Mouse (Mus musculus) lung, postnatal 0 days (tissue): ENCODE data around the gene Sept5. TPM values are rescaled to one million over a fixed set of nuclear protein-coding genes. Genes with fewer than 3 reads are reported as not detected.

Experiments used
- ATAC-seq: fragments of 200-750 bp; cut with Nextera tagmentation; 2 replicates; pipeline ENCODE4 v1.8.0; 2017; ENCODE audit warnings: moderate library complexity
- DNase-seq: peaks from one replicate; pipeline ENCODE4 v3.0.0-alpha.2; 2016; ENCODE audit warnings: low spot score
- H3K27ac ChIP-seq: fragments of 300-500 bp; sonication (generic); 2 replicates; pipeline ENCODE4 v1.5.1; 2014; ENCODE audit warnings: antibody characterized with exemption, mild to moderate bottlenecking, low read length, mixed read lengths
- H3K27me3 ChIP-seq: fragments of 300-500 bp; sonication (generic); replicated peaks from 2 replicates; pipeline ENCODE4 v1.6.1; 2014; ENCODE audit warnings: low read length, mixed read lengths; ENCODE audit not compliant: insufficient read depth
- H3K36me3 ChIP-seq: fragments of 300-500 bp; sonication (generic); 2 replicates; pipeline ENCODE4 v1.6.1; 2014; ENCODE audit warnings: low read length, mixed read lengths; ENCODE audit not compliant: insufficient read depth
- H3K4me1 ChIP-seq: fragments of 300-500 bp; sonication (generic); 2 replicates; pipeline ENCODE4 v1.6.1; 2014; ENCODE audit warnings: antibody characterized with exemption, low read depth, low read length, mixed read lengths; ENCODE audit not compliant: insufficient read depth
- H3K4me2 ChIP-seq: fragments of 300-500 bp; sonication (generic); replicated peaks from 2 replicates; pipeline ENCODE4 v1.6.1; 2014; ENCODE audit warnings: low read depth, mild to moderate bottlenecking, low read length, moderate library complexity, mixed read lengths
- H3K4me3 ChIP-seq: fragments of 300-500 bp; sonication (generic); 2 replicates; pipeline ENCODE4 v1.5.1; 2014; ENCODE audit warnings: low read depth, low read length
- H3K9ac ChIP-seq: fragments of 300-500 bp; sonication (generic); replicated peaks from 2 replicates; pipeline ENCODE4 v1.6.1; 2014; ENCODE audit warnings: low read depth, mild to moderate bottlenecking
- H3K9me3 ChIP-seq: fragments of 300-500 bp; sonication (generic); 2 replicates; pipeline ENCODE4 v1.6.1; 2016; ENCODE audit warnings: low read length, mixed read lengths
- CTCF ChIP-seq: IDR thresholded peaks from 2 replicates; pipeline ENCODE4 v1.5.1; 2016; ENCODE audit warnings: antibody characterized with exemption, mild to moderate bottlenecking
- EP300 ChIP-seq: IDR thresholded peaks from 2 replicates; pipeline ENCODE4 v1.6.1; 2016; ENCODE audit warnings: antibody characterized with exemption, mild to moderate bottlenecking, control low read depth
- WGBS: fragments of 180-500 bp; shearing (Covaris S2); extraction: QIAGEN DNeasy Blood & Tissue Kit; methylation state at CpG from one replicate; pipeline ENCODE4 v1.1.7; 2014; 5-methylcytosine and 5-hydroxymethylcytosine counted together
- polyA plus RNA-seq: library from polyadenylated mRNA; unstranded; fragments of >200 nt; fragmentation: Nextera tagmentation; extraction: Ambion mirVana; gene quantifications from 2 replicates; pipeline ENCODE4 v1.2.1, GENCODE M21; 2015

The Sept5 gene
- polyA plus RNA-seq, 1 experiment from 2014 or later: 8.5 TPM

DNA sequence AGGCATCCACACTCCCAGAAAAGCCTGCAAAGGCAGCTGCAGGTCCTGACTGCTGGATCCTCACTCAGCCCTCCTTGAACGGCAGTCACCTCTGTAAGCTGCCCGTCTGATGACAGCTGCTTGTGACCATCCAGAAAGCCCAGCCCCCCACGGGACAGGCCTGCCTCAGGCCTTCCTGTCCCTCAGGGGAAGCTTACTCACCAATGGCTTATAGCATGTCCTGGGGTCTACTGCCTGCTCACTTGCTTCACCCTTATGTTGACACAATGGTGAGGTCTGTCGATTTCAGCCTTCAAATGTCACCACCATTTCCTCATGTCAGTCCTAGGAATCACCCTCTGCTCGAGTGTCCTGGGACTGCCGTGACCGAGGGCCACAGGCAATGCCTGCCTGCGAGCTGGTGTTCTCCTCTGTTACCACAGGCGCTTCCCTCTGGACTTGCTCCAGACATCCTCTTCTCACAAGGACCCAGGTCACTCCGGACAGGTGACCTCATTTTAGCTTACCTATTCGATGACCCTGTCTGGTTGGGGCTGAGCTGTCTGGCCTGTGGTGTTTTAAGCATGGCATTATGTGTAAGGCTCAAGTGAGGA is 13.7 kb upstream of the Sept5 start:
- DNase-seq (no peak), ATAC-seq (no peak)
- WGBS: 60% methylated on average over 11 of the region's 11 CpGs
- Histone ChIP-seq H3K4me3 (no peak overlapping the region), H3K27me3 (no peaks in the 10 kb centered on the region), H3K9me3 (no peaks in the 10 kb centered on the region), H3K27ac (no peak overlapping the region), H3K9ac (no peak overlapping the region), H3K4me2 (no peak overlapping the region), H3K36me3 (no peaks in the 10 kb centered on the region), H3K4me1 (no peaks in the 10 kb centered on the region)
- no peak for TF ChIP-seq CTCF
- TF ChIP-seq EP300: no peak

DNA sequence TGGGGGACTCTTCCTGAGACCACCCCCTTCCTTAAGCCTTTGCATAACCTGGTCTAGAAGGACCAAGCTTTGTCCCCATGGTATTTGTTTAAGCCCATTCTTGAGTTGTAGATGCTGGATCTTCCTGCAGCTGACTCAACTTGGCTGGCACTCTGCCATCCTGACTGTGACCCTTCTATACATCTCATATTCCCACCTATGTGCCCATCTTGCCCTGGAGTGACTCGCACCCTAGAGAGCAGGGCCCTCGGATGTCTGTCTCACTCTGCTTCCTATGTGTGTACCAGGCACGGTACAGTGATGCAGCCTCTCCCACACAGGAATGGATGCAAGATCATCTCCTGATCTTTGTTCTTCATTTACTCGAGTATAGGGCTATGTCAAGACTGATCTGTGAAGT is 13.1 kb upstream of the Sept5 start:
- TF ChIP-seq EP300 (no peak), CTCF (no peak)
- Histone ChIP-seq H3K27ac (no peak overlapping the region), H3K4me3 (no peak overlapping the region), H3K9me3 (no peaks in the 10 kb centered on the region), H3K9ac (no peak overlapping the region), H3K4me1 (no peaks in the 10 kb centered on the region), H3K4me2 (no peak overlapping the region), H3K27me3 (no peaks in the 10 kb centered on the region), H3K36me3 (no peaks in the 10 kb centered on the region)
- ATAC-seq: no peak
- DNase-seq: no peak
- WGBS: 77% methylated on average over 4 of the region's 4 CpGs

DNA sequence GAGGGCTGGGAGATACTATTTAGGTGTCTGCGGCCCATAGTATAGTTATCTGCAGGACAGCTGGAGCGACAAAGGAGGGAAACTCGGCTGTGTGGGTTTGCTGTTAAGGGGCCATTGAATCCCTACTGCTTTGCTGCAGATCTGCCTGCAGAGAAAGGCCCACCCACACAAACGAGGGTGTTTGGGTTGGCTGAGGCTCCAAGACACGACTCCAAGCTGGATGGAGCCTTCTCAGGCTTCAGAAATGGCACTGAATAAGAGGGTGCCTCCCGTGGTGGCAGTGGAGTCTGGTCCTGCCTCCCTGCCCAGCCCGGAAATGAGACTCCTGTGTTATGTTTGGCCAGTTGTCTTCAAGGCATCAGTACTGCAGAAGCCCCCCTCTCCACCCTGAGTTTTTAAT is 12.5 kb upstream of the Sept5 start:
- Histone ChIP-seq H3K27me3 (no peaks in the 10 kb centered on the region), H3K36me3 (no peaks in the 10 kb centered on the region), H3K27ac (no peak overlapping the region), H3K4me2 (no peak overlapping the region), H3K4me1 (no peaks in the 10 kb centered on the region), H3K9ac (no peak overlapping the region), H3K9me3 (no peaks in the 10 kb centered on the region), H3K4me3 (no peak overlapping the region)
- WGBS: 38% methylated on average over 7 of the region's 7 CpGs
- no peak for DNase-seq
- TF ChIP-seq EP300 (no peak), CTCF (no peak)
- no peak for ATAC-seq

DNA sequence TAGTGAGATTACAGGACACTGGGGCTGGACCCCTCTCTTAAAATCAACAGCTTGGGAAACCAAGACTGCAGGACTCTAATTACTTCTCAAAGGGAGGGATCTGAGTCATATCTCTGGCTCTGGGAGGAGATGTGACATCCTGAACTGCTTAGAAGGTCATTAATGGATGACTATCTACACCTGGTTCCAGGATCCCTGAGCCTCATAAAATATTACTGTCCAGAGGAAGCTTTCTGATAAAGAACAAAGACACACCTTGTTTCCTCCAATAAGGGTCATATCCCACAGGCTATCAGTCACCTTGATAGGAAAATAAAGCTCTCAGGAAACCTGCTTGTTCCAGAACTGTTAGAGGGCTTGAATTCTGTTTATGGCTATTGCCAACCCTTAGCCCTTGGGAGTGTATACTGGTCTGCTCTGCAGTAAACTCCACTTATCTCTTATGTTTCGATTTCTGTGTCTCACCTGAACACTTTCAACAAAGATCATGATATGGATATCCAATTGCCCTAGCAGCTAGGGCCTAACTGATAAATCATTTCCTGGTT is 9.7 kb upstream of the Sept5 start:
- WGBS: 73% methylated on average over 1 of the region's 1 CpGs
- no peak overlapping the region for H3K9ac ChIP-seq
- no peak for DNase-seq
- no peaks in the 10 kb centered on the region for H3K4me1 ChIP-seq
- no peak overlapping the region for H3K4me3 ChIP-seq
- ATAC-seq: no peak
- no peak overlapping the region for H3K4me2 ChIP-seq
- H3K27me3 ChIP-seq: no peaks in the 10 kb centered on the region
- H3K36me3 ChIP-seq: no peaks in the 10 kb centered on the region
- TF ChIP-seq EP300: no peak
- TF ChIP-seq CTCF: no peak
- no peaks in the 10 kb centered on the region for H3K9me3 ChIP-seq
- H3K27ac ChIP-seq: no peak overlapping the region

DNA sequence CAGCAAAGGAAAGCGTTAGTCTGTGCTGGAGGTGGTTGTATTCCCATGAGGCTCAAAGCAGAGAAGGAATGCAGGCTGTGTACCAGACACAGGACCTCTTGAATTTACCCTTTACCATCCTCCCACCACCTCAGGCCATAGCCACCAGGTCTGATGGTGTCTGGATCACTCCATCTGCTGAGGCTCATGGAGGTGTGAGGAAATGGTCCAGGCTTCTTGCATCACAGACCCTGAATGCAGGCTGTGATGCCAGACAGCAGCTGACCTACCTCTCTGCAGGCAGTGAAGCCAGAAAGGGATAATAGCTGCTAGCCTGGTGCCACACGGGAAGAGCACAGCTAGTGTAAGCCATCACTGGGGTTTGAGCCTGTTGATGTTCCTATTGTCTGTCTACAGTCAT is 8.6 kb upstream of the Sept5 start:
- Histone ChIP-seq H3K9ac (no peak overlapping the region), H3K9me3 (no peaks in the 10 kb centered on the region), H3K27ac (no peak overlapping the region), H3K36me3 (no peaks in the 10 kb centered on the region), H3K4me2 (no peak overlapping the region), H3K4me3 (no peak overlapping the region), H3K4me1 (no peaks in the 10 kb centered on the region), H3K27me3 (no peaks in the 10 kb centered on the region)
- DNase-seq: no peak
- ATAC-seq: no peak
- TF ChIP-seq EP300: no peak
- WGBS: 60% methylated on average over 2 of the region's 2 CpGs

DNA sequence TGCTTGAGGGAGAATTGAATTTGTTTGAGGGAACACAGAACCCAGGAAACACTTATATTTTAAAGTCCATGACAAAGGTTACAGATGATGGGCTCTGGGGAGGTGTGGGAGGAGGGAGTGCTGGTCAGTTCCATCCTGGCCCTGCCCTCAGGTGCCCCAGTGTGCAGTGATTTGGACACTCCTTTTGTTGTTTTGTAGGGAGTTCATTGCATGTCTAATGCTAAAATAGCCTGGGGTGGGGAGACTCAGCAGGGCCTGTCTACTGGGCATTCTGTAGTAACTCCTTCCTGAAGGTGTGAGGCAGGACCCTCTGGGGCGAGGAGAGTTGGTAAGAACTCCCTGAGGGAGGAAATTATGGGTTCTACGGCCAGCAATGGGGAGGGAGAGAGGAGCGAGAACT is 7.0 kb upstream of the Sept5 start:
- Histone ChIP-seq H3K27me3 (no peaks in the 10 kb centered on the region), H3K4me1 (no peaks in the 10 kb centered on the region), H3K4me3 (no peak overlapping the region), H3K27ac (no peak overlapping the region), H3K9me3 (no peaks in the 10 kb centered on the region), H3K9ac (no peak overlapping the region), H3K36me3 (no peaks in the 10 kb centered on the region), H3K4me2 (no peak overlapping the region)
- DNase-seq (no peak), ATAC-seq (no peak)
- TF ChIP-seq EP300: no peak
- 47% methylated on average over 3 of the region's 3 CpGs for WGBS

DNA sequence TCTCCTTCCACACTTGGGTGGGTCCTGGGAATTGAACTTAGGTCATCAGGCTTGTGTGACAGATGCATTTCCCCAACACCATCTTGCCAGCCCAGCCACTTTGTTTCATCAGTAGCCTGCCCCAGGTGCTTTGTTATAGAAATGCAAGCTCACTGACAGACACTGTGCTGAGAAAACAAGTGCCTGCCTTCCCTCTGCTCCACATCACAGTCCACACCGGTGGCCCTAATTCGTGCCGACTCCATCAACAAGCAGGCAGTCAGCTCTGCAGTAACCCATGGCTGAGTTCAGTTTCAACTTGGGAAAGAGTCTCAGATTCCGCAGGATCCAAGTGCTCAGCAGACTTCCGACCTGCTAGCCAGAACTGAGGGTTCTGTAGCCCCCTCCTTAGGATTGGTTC is 6.6 kb upstream of the Sept5 start:
- no peaks in the 10 kb centered on the region for H3K4me1 ChIP-seq
- ATAC-seq (no peak), DNase-seq (no peak)
- TF ChIP-seq CTCF (no peak), EP300 (no peak)
- no peak overlapping the region for H3K4me3 ChIP-seq
- H3K9me3 ChIP-seq: no peaks in the 10 kb centered on the region
- no peaks in the 10 kb centered on the region for H3K27me3 ChIP-seq
- H3K9ac ChIP-seq: no peak overlapping the region
- no peaks in the 10 kb centered on the region for H3K36me3 ChIP-seq
- no peak overlapping the region for H3K27ac ChIP-seq
- no peak overlapping the region for H3K4me2 ChIP-seq
- WGBS: 72% methylated on average over 5 of the region's 5 CpGs
